Mouse (Mus musculus) heart, embryonic 13.5 days (tissue): Measurements from ENCODE around the gene Hs3st3b1. TPM values are rescaled to one million over a fixed set of nuclear protein-coding genes. Genes with fewer than 3 reads are reported as not detected.

Experiments
- ATAC-seq: fragments of 200-750 bp; cut with Nextera tagmentation; 2 replicates; pipeline ENCODE4 v1.8.0; 2017; ENCODE audit warnings: moderate TSS enrichment; ENCODE audit not compliant: insufficient number of reproducible peaks, low FRiP score, low TSS enrichment; ENCODE audit errors: extremely low read depth
- H3K27ac ChIP-seq: fragments of 300-500 bp; sonication (generic); replicated peaks from 2 replicates; pipeline ENCODE4 v1.5.1; 2015; ENCODE audit warnings: moderate library complexity, mild to moderate bottlenecking, inconsistent platforms
- H3K27me3 ChIP-seq: fragments of 300-500 bp; sonication (generic); replicated peaks from 2 replicates; pipeline ENCODE4 v1.6.1; 2015; ENCODE audit warnings: mild to moderate bottlenecking, inconsistent platforms
- H3K36me3 ChIP-seq: fragments of 300-500 bp; sonication (generic); 2 replicates; pipeline ENCODE4 v1.6.1; 2015; ENCODE audit warnings: mild to moderate bottlenecking, inconsistent platforms
- H3K4me1 ChIP-seq: fragments of 300-500 bp; sonication (generic); 2 replicates; pipeline ENCODE4 v1.6.1; 2015; ENCODE audit warnings: inconsistent platforms
- H3K4me2 ChIP-seq: fragments of 300-500 bp; sonication (generic); 2 replicates; pipeline ENCODE4 v1.6.1; 2015; ENCODE audit warnings: inconsistent platforms, mild to moderate bottlenecking, moderate library complexity
- H3K4me3 ChIP-seq: fragments of 300-500 bp; sonication (generic); 2 replicates; pipeline ENCODE4 v1.5.1; 2015; ENCODE audit warnings: moderate library complexity, mild to moderate bottlenecking, inconsistent platforms
- H3K9ac ChIP-seq: fragments of 300-500 bp; sonication (generic); 2 replicates; pipeline ENCODE4 v1.6.1; 2015; ENCODE audit warnings: inconsistent platforms, mild to moderate bottlenecking, moderate library complexity
- H3K9me3 ChIP-seq: fragments of 300-500 bp; sonication (generic); 2 replicates; pipeline ENCODE4 v1.6.1; 2016; ENCODE audit warnings: inconsistent platforms
- WGBS: fragments of 180-500 bp; shearing (Covaris S2); methylation state at CpG from one replicate; pipeline ENCODE4 v1.1.7; 2015; ENCODE audit warnings: mixed read lengths; 5-methylcytosine and 5-hydroxymethylcytosine counted together
- polyA plus RNA-seq: library from polyadenylated mRNA; unstranded; fragments of >200 nt; fragmentation: Nextera tagmentation; extraction: Ambion mirVana; gene quantifications from 2 replicates; pipeline ENCODE4 v1.2.1, GENCODE M21; 2015

Hs3st3b1 gene
- polyA plus RNA-seq, 1 experiment from 2014 or later = 2.2 TPM

GRCm38 (mm10) chr11:63921044-63921951 lies 792 bp downstream of the Hs3st3b1 start:
- Histone ChIP-seq H3K9ac (peak overlapping the region; percentile 81), H3K36me3 (no peaks in the 10 kb centered on the region), H3K27ac (no peak overlapping the region), H3K9me3 (no peaks in the 10 kb centered on the region), H3K27me3 (peaks cover 87% of the 10 kb centered on the region), H3K4me1 (peaks cover 69% of the 10 kb centered on the region), H3K4me2 (peak overlapping the region; percentile 99), H3K4me3 (peak overlapping the region; percentile 68)
- no peak for ATAC-seq
- under 1% methylated on average over 80 of the region's 80 CpGs for WGBS

- H3K27ac ChIP-seq = no peak overlapping the region
Observed at GRCm38 (mm10) chr11:63920531-63920930, 1.6 kb downstream of the Hs3st3b1 start.

GRCm38 (mm10) chr11:63919211-63920098 lies 2.6 kb downstream of the Hs3st3b1 start:
- Histone ChIP-seq H3K9ac (peak overlapping the region; percentile 81), H3K9me3 (no peaks in the 10 kb centered on the region), H3K4me1 (peaks cover 74% of the 10 kb centered on the region), H3K4me2 (peak overlapping the region; percentile 99), H3K4me3 (peak overlapping the region; percentile 68), H3K27ac (no peak overlapping the region), H3K36me3 (no peaks in the 10 kb centered on the region), H3K27me3 (peaks cover 73% of the 10 kb centered on the region)
- 5% methylated on average over 52 of the region's 52 CpGs for WGBS
- no peak for ATAC-seq

More at GRCm38 (mm10) chr11:63920531-63920930, 1.6 kb downstream of the Hs3st3b1 start:
- Histone ChIP-seq H3K4me1 (peaks cover 73% of the 10 kb centered on the region), H3K36me3 (no peaks in the 10 kb centered on the region), H3K4me2 (peak overlapping the region; percentile 99), H3K27me3 (peaks cover 83% of the 10 kb centered on the region), H3K4me3 (peak overlapping the region; percentile 68), H3K9ac (peak overlapping the region; percentile 81), H3K9me3 (no peaks in the 10 kb centered on the region)
- ATAC-seq = no peak
- WGBS = 0% methylated on average over 33 of the region's 33 CpGs

GRCm38 (mm10) chr11:63918321-63919105 lies 3.6 kb downstream of the Hs3st3b1 start:
- H3K27me3 ChIP-seq = peaks cover 63% of the 10 kb centered on the region

GRCm38 (mm10) chr11:63917561-63917960 lies 4.5 kb downstream of the Hs3st3b1 start:
- ATAC-seq = no peak
- Histone ChIP-seq H3K9ac (no peak overlapping the region), H3K27ac (no peak overlapping the region), H3K36me3 (no peaks in the 10 kb centered on the region), H3K4me2 (no peak overlapping the region), H3K4me3 (no peak overlapping the region), H3K9me3 (no peaks in the 10 kb centered on the region), H3K4me1 (peaks cover 65% of the 10 kb centered on the region), H3K27me3 (peaks cover 54% of the 10 kb centered on the region)
- 29% methylated on average over 6 of the region's 6 CpGs for WGBS

More at GRCm38 (mm10) chr11:63918321-63919105, 3.6 kb downstream of the Hs3st3b1 start:
- Histone ChIP-seq H3K9me3 (no peaks in the 10 kb centered on the region), H3K4me1 (peaks cover 73% of the 10 kb centered on the region), H3K4me2 (peak overlapping the region; percentile 99), H3K9ac (peak overlapping the region; percentile 81; the same call in 1 of the 2 replicates), H3K27ac (no peak overlapping the region), H3K36me3 (no peaks in the 10 kb centered on the region), H3K4me3 (peak overlapping the region; percentile 68)
- ATAC-seq = no peak
- WGBS = 42% methylated on average over 17 of the region's 17 CpGs

GRCm38 (mm10) chr11:63914388-63914787 lies 7.7 kb downstream of the Hs3st3b1 start:
- peak overlapping the region; percentile 51 for H3K4me3 ChIP-seq
- H3K36me3 ChIP-seq = no peaks in the 10 kb centered on the region
- H3K27me3 ChIP-seq = peaks cover 32% of the 10 kb centered on the region
- H3K9me3 ChIP-seq = no peaks in the 10 kb centered on the region
- peak overlapping the region; percentile 69 for H3K9ac ChIP-seq
- H3K27ac ChIP-seq = peak overlapping the region; percentile 53
- H3K4me2 ChIP-seq = peak overlapping the region; percentile 83
- peaks cover 52% of the 10 kb centered on the region for H3K4me1 ChIP-seq
- peak; percentile 59; the same call in 1 of the 2 replicates for ATAC-seq
- WGBS = 3% methylated on average over 20 of the region's 20 CpGs

GRCm38 (mm10) chr11:63913936-63914335 lies 8.2 kb downstream of the Hs3st3b1 start:
- Histone ChIP-seq H3K27me3 (peaks cover 28% of the 10 kb centered on the region), H3K36me3 (no peaks in the 10 kb centered on the region), H3K9ac (peak overlapping the region; percentile 69), H3K4me3 (peak overlapping the region; percentile 51), H3K4me1 (peaks cover 48% of the 10 kb centered on the region), H3K9me3 (no peaks in the 10 kb centered on the region), H3K27ac (peak overlapping the region; percentile 53), H3K4me2 (peak overlapping the region; percentile 83)
- ATAC-seq = peak; percentile 18; the same call in 1 of the 2 replicates
- WGBS = 30% methylated on average over 4 of the region's 4 CpGs

- Histone ChIP-seq H3K4me2 (no peak overlapping the region), H3K36me3 (no peaks in the 10 kb centered on the region), H3K9me3 (no peaks in the 10 kb centered on the region), H3K4me1 (peaks cover 34% of the 10 kb centered on the region), H3K9ac (no peak overlapping the region), H3K27ac (no peak overlapping the region), H3K27me3 (peaks cover 9% of the 10 kb centered on the region; the same call in 1 of the 2 replicates), H3K4me3 (no peak overlapping the region)
- no peak for ATAC-seq
- 39% methylated on average over 5 of the region's 5 CpGs for WGBS
Observed at GRCm38 (mm10) chr11:63911001-63911400, 11.1 kb downstream of the Hs3st3b1 start.

GRCm38 (mm10) chr11:63909961-63910360 lies 12.1 kb downstream of the Hs3st3b1 start:
- H3K9me3 ChIP-seq = no peaks in the 10 kb centered on the region
- no peak overlapping the region for H3K27ac ChIP-seq
- H3K36me3 ChIP-seq = no peaks in the 10 kb centered on the region
- no peak overlapping the region for H3K4me2 ChIP-seq
- H3K4me1 ChIP-seq = peaks cover 24% of the 10 kb centered on the region
- WGBS = 88% methylated on average over 4 of the region's 4 CpGs
- no peak overlapping the region for H3K9ac ChIP-seq
- no peak overlapping the region for H3K4me3 ChIP-seq
- no peak for ATAC-seq
- H3K27me3 ChIP-seq = peaks cover 6% of the 10 kb centered on the region

- no peak overlapping the region for H3K4me3 ChIP-seq
- no peak overlapping the region for H3K9ac ChIP-seq
- H3K4me1 ChIP-seq = peaks cover 10% of the 10 kb centered on the region
- no peak overlapping the region for H3K4me2 ChIP-seq
- H3K27me3 ChIP-seq = peaks cover 6% of the 10 kb centered on the region
- ATAC-seq = no peak
- no peaks in the 10 kb centered on the region for H3K9me3 ChIP-seq
- H3K27ac ChIP-seq = no peak overlapping the region
- 64% methylated on average over 4 of the region's 4 CpGs for whole genome bisulfite sequencing
- H3K36me3 ChIP-seq = no peaks in the 10 kb centered on the region
Observed at GRCm38 (mm10) chr11:63908500-63908899, 13.6 kb downstream of the Hs3st3b1 start.
